Mouse (Mus musculus): Measurements from ENCODE around the gene Riiad1.

The Riiad1 gene

DNA sequence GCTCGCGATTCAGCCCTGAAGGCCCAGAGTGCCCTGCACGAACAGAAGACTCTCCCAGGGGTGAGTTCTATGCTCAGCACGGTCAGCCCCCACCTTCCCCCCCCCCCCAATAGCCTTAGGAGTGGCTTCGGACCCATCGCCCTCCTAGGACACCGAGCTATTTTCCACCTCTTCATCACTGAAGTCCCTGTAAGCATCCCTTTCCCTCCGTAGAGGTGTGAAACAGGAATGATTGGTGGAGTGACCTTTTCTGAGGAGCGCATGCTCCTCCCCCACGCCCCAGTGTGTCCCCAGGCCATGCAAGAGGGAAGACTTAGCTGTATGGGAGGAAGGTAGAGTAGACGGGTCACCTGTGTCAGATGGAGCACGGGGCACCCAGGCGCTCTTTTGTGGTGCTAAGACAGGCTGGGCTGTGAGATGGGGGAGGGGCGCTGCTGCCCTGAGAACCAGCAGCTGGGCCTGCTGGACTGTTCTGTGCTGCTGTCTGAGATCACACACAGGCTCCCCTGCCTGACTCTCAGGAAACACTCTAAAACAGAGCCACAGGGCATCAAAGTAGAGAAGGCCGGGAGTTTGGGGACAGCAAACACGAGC is at the start of gene Riiad1:
Gene Riiad1, minus strand, starts transcription at position 51 of the 594 bp plus-strand sequence.
- no peak for DNase-seq

DNA sequence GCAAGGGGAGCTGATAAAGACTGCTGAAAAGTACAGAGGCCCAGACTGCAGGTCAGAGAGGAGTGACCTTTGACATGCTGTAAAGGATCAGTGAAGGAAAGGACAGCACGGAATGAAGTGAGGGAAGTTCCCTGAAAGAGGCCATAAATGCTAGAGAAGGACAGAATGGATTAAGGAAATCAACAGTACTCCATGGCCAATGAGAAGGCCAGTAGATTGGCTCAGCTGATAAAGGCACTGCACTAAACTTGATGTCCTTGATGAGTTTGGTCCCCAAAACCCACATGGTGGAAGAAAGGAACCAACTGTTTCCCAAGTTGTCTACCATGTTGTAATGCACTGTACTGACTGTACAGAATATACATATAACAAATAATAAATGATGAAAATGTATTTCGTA is 46.6 kb upstream of the Riiad1 start:
- DNase-seq, result no peak

DNA sequence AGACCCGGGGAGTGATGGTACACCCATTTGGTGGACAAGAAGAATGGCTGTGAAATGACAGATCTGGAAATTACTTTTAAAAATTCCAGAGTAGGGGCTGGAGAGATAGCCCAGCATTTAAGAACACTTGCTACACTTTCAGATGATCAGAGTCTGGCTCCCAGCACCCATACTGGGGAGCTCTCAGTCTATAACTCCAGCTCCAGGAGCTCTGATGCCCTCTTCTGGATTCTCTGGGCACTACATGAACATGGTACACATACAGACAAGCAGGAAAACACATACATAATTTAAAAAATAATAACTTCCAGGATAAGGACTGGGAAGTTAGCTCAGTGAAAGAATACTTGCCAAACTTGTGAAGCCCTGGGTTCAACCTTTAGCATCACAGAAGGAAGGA is 26.5 kb upstream of the Riiad1 start:
- DNase-seq, result no peak

DNA sequence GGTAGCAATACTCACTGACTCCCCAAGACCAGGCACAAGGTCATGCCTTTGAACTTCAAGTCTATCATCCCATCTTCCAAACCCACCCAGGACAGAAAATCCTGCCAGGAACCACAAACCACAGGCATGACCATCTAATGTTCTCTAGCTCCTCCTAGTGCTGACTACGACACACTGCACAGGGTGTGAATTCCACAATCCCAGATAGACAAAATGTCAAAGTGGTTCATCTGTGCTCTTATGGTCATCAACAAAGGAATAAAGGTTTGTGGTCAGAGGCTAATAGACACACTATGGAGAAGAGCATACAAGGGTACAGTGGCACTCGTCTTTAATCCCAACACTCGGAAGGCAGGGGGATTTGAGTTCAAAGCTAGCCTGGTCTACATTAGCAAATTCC is 22.1 kb upstream of the Riiad1 start:
- DNase-seq, result no peak

DNA sequence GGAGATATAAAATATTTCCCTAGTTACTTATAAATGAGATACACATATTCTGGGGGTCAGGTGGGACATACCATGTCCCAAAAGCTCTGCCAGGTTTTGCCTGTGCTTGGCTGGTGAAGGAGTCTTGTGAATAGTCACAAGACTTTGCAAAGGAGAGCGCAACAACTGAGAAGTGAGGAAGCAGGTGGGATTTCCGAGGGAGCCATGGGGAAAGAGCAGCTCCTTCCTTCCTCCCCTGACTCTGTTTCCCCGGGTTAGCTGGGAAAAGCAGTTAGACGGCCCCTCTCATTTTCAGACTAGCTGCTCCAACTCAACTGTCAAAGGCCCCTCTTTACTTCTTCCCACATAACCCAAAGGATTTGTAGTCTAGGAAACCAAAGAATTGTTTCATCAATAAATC is 17.0 kb upstream of the Riiad1 start:
- DNase-seq, result no peak

DNA sequence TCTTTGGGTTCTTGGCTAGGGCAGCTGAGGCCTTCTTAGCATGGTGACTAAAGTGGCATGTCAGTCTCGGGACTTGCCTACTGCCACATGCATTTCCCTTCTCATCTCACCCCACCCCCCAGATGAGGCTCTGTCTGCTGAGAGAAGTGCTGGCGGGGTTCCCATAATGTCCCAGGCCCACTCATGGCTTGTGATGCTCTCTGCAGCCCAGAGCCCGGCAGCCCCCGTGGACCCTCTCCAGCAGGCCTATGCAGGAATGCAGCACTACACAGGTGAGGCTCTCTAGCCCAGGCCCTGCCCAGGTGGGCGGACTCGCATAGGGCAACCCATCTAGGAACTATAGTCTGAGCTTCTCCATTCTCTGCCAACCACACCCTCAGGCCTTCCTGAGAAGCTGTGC is 7.4 kb upstream of the Riiad1 start:
- peak; percentile 43 for DNase-seq

DNA sequence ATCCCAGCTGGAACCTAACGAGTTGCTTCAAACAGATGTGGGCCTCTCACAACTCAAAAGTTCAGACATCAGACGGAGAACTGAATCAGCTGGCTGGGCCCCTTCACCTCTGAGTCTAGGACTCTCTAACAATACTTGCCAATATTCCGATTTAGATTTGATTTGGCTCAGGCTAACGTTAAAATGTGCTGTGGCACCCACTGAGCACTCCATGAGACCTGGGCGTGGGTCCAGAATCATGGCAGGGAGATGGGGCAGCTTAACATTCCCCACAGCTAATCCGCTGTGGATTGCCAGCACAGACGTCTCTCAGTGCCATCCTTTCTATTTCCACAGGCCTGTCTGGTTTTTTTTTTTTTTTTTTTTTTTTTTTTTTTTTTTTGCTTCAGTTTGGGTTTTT is 5.8 kb upstream of the Riiad1 start:
- DNase-seq, result peak; percentile 53

DNA sequence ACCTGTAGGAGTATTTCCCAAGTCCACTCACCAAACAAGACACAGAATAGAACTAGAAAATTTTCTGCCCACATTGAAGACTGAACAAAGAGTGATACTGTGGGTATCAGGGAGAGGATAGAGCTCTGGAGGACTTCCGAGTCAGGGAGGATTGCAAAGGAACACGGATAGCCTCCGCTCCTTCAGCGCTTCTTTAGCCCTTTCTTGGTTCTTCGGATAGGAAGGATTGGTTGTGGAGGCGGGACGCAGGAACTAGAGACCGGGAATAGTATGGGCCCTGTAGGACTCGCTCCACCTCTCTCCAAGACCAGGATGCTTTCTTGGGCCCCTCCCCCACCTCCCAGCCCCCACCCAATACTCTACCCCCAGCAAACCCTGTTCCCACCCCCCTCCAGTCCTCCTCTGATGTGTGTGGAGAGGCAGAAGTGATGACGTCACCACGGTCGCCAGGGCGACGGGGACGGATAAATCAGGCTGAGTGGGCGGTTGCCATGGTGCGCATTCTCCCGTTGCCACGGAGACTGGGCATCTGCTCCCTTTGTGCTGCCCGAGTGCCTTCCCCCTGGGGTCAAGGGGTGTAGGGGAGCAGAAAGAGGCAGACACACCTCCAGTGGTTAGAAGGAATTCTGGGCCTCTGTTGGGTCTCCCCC is 3.8 kb upstream of the Riiad1 start:
- peak; percentile 93 for DNase-seq

DNA sequence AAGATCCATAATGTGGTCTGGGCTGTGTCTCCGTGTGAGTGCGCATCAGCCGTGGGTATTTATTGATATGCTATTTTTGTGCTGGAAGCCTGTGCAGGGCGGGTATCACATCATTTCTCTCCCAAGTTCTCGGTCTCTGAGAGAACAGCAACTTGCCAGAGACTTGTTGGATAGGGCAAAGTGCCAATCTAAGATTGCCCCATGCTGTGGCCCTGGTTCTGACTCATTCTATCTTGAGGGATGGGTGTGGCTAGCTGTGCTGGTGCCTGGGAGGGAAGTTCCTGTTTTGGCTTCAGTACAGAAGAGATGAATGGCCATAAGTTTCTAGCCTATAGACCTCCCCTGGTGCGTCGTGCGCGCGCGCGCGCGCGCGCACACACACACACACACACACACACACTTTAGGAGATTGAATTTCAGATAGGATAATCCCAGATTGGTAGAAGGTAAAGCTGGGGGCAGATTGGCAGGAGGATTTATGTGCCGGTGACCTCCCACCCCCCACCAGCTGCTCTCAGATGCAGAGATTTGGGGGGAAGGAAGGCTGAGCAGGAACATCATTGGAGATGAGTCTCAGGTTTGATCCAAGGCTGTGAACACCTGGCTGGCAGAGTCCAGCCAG is 2.7 kb upstream of the Riiad1 start:
- no peak for DNase-seq

DNA sequence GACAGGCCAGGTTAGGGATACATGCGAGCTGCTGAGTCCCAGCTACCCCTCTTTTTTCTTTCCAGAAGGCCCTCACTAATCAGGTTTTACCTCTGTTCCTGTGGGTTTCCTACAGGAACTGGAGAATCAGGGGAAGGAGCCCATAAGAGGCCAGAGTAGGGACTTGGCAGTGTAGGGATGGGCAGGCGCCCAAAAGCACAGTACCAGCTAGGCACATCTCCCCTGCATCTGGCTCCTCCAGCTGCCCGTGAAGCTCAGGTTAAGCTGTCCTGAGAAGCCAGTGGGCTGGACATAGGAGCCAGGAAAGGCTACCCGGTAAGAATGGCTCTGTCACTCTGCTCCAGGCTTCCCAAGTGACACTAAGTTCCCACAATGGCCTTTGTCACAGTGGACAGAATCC is 1.3 kb upstream of the Riiad1 start:
- DNase-seq, result no peak

DNA sequence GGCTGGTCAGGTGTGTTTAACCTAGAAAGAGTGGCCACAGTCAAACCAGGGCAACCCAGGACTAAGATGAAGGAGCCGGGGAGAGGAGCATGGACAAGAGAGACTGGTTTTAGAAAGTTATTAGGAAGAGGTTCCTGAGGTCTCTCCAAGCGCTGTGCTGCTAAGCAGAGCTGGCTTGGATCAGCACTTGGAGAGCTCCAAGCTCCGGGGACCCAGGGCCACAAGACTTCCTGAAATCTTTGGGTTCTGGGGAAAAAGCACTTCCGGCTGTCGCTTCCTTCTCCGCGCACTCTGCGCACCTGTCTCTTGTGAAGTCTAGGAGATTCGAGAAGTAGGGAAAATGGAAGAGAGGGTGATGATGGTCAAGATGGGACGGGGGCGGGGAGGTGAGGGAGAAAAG is 577 bp downstream of the Riiad1 start:
- DNase-seq, result peak; percentile 31

DNA sequence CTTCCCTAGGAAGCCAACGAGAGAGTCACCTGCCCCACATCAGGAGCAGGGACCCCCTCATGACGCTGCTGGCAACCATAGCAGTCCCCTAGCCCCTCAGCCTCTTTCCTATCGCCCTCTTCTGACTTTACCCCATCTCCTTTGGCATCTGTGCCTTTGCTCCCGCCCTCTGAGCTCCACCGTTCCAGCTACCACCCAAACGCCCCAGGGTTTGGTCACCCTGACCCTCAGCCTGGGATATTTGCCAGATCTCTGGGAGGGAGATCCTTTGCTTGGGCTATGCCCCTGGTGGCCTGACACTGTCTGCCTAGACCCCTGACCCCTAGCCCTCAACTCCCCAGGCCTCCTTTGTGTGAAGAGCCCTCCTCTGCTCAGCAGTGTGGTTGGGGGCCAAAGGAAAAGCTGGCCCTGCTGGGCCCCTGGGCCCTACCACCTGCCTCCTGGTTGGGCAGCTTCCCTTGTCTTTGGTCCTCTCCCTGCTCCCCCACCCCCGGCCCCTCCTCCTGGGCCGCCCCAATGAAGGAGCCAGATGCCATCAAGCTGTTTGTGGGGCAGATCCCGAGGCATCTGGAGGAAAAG is 1.5 kb downstream of the Riiad1 start:
- DNase-seq, result no peak

DNA sequence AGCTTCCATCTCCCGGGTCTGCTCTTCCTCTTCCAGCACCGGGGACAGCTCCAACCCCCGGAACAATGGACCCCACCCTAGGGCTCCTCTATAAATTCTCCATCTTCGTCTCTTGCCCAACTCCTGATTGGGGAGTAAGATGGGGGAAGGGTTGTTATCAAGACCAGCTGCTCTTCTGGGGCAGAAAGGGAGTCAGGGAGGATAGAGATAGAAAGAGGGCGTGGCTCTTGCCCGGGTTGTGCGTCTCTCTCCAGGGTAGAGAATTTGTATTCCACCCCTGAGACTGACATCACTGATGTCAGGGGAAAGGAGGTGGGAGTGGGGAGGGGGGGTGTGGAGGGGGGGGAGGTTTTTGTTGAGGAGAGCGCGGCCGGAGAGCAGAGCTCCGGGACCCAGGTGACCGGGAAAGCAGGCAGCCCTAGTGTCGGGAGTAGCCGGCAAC is 2.1 kb downstream of the Riiad1 start, which contains the start of gene Celf3:
Gene Celf3, plus strand, starts transcription at position 315 of the 442 bp plus-strand sequence.
- peak; percentile 70 for DNase-seq

DNA sequence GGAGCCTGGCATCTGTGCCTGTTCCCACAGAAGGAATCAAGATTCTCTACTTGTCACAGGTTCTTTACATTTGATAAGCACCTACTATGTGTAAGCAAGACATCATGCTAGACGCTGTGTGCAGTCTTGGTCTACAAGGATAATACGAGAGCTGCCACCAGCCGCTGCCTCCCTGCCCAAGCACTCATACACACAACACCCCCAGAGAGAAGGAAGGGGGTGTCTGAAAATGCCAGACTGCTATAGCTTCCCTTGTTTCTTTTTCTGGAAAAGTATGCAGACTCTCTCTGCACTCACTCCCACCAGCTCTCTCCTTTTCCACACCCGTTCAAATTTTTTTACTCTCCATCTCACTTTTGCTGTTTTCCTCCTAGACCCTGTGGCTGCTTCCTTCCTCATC is 2.7 kb downstream of the Riiad1 start:
- DNase-seq, result no peak

DNA sequence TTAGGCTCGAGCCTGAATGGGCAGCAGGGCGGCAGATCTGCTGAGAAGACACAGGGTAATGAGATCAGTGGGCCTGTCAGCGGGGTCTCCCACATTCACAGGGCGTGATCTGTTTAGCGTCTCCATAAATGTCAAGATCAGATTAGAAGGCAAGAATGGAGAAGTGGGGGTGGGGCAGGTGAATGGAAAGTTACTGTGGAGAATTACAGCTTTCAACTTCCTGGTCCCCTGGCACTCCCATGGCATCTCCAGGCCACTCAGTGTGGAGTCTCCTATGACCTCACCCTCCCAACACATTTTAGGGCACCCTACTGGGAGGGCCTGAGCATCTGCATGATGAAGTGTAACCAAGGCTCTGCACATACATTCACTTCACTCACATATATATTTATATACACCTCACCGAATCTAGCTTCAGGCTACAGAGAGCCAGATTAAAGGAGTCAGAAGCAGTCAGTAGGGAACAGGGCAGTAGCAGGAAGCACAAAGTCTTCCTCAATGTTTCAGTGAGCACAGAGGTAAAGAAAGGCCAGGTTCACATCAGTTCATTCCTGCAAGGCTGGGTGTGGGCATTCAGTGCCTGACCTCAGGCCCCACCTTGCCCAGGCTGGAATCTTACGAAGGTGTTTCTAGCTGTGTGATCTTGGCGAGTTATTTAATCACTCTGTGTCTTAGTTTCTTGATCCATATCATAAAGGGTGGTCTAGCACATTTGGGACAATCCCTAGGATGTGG is 3.7 kb downstream of the Riiad1 start:
- no peak for DNase-seq

DNA sequence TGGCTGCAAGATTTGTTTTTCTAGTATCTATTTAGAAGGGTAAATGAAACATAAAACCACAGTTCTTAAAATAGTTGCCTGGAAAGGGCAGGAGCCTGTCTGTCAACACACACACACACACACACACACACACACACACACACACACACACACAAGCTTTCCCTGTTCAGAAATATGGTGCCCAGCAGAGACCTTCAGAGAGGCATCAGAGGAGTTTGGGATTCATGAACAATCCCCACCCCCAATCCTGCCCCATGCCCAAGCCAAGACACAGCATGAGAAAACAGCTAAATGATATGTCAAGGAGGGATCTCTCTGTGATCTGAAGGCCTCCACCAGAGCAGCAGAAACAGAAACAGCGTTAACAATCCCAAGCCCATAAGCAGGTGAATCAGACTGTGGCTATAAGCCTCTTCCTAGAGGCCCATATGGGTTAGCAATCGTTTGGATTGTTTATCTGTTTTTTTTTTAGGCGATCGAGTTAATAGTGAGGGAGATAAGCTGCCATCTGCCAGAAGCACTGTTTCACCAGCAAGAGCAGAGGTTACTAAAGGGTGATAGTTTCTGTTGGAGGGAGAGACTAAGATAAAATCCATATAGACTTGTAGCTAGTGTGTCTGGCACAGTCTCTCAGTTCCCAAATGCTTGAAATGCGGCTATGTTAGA is 6.4 kb downstream of the Riiad1 start:
- DNase-seq, result no peak

DNA sequence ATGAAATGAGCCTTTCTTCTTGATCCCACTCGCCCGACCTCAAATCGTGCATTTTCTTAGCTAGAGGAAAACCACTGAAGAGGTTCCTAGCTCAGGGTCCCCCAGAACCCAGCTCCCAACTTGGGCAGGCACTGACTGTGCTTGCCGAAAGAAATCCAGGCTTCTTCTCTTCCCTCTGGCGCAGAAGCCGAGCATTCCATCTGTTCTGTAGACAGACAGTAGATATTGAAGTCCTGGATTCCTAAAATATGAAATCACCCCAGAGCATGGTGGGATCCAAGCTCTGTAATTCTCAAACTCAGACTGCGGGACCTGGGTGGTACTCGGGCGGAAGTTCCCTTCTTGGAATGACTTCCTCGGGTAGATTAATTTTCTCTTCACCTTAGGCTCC is 7.0 kb downstream of the Riiad1 start:
- no peak for DNase-seq

DNA sequence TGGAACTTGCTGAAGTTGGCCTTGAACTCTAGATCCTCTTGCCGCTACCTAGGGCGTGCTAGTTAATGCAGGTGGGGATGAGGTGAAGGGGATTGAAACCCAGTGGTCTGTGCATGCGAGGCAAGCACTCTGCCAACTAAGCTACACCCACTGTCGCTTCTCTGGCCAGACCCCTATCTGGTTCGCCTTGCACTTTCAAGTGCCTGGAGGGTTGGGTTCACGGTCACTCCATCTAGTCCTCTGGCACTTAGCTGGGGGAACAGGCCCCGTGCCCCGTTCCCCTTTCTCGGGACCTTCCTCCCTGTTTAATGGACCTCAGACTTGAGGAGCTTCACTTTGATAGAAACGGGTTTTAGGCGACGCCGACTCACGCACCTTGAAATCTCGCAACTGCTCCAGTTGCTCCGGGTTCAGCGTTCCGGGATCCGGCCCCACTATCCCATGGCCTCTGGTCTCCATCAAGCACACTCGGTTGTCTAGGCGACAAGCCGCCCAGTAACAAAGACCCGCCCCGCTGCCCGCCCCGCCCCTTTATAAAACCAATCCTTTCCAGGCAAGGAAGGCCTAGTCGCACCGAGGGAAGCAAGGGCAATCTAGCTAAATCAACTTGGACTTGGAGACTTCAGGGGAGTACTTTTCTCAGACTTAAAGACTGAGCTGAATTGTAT is 7.6 kb downstream of the Riiad1 start:
- peak; percentile 31 for DNase-seq

DNA sequence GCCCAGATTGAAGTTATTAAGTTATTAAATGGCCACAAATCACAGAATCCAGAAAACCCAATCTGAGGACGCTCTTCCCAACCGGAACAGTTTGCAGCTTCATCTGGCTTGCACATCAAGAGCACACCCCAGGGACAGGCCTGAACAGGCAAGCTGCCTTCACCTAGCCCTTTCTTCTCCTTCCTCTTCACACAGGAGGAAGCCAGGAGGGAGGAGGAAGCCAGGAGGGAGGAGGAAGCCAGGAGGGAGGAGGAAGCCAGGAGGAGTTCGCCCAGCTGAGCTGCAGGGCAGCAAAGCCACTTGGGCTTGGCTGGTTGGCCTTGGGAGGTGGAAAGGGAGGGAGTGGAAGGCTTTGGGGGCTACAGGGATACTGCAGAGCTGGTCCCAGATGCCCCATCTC is 11.2 kb downstream of the Riiad1 start:
- DNase-seq, result no peak

DNA sequence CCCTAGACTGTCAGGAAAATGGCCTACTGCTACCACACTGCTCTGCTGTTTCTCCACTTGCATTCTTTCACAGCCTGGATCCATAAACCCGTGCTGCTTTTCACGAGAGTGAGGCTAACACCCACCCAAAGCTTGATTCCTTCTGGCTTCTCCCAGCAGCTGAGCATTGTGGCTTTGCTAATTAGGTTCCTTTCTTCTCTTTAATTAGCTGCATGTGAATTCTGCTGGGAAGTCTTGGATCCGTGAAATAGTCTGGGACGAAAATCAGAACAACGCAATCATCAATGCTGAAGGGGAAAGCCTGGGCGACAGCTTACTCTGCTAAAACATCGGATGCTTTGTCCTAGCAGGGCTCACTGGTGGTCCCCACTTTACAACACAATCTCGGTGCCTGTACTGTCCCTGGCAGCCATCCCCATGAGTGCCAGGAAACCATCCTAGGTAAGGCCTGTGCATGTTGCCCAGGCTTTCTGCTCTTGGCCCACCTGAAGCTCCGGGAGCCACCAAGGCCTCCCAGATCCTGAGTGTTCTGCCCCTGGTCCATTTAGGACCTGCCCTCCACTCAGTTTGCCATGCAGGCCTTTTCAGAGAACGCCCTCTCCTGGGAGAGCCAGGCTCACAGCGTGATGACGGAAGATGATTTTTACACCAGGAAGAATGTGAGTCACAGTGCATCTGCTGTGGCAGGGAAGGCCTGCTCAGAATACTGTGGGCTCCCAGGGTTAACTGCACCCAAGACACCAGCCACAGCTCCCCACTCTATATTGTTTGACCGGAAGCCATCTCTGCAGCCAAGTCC is 14.3 kb downstream of the Riiad1 start:
- DNase-seq, result peak; percentile 51

DNA sequence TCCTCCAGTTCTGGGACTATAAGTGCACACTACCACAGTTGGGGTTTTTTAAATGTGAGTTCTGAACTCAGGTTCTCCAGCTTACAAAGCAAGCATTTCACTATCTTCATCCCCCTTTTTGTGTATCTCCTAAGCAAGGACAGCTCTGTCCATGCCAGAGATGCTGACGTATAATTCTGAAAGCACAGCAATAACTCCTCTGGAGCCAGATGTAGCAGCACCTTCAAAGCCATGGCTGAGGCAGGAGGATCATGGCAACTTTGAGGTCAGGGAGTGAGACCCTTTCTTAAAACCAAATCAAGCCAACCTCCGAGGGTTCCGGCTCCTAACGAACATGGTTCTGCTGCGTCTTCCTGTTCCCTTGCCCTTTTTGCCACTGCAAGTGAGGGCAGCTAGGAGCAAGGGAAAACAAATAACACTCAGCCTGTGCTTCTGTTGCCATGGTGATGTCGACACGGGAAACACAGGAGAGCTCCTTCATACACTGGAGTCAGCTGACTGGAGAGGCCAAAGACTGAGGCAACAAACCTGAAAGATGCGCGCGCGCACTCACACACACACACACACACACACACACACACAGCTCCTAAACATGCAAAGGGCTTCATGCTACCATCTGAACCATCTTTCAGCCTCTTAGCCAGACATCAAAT is 16.1 kb downstream of the Riiad1 start:
- DNase-seq, result no peak
